Mouse (Mus musculus) neural tube, embryonic 12.5 days (tissue): ENCODE measurements around the gene Sfpq. TPM values are rescaled to one million over a fixed set of nuclear protein-coding genes. Genes with fewer than 3 reads are reported as not detected.
"Not testable (repeated sequence)": the region's sequence is repeated elsewhere in the genome, so short reads cannot be mapped to it uniquely, and the experiment has no call there.

Experiments
- ATAC-seq: fragments of 200-750 bp; cut with Nextera tagmentation; 2 replicates; pipeline ENCODE4 v1.8.0; 2017; ENCODE audit warnings: low read depth, mild to moderate bottlenecking, moderate TSS enrichment, moderate library complexity; ENCODE audit not compliant: low FRiP score
- H3K27ac ChIP-seq: fragments of 300-500 bp; sonication (generic); 2 replicates; pipeline ENCODE4 v1.5.1; 2016
- H3K27me3 ChIP-seq: fragments of 300-500 bp; sonication (generic); replicated peaks from 2 replicates; pipeline ENCODE4 v1.6.1; 2016; ENCODE audit warnings: mild to moderate bottlenecking
- H3K36me3 ChIP-seq: fragments of 300-500 bp; sonication (generic); 2 replicates; pipeline ENCODE4 v1.6.1; 2016; ENCODE audit warnings: mild to moderate bottlenecking
- H3K4me1 ChIP-seq: fragments of 300-500 bp; sonication (generic); 2 replicates; pipeline ENCODE4 v1.6.1; 2016
- H3K4me2 ChIP-seq: fragments of 300-500 bp; sonication (generic); replicated peaks from 2 replicates; pipeline ENCODE4 v1.6.1; 2016; ENCODE audit warnings: mild to moderate bottlenecking
- H3K4me3 ChIP-seq: fragments of 300-500 bp; sonication (generic); 2 replicates; pipeline ENCODE4 v1.5.1; 2016
- H3K9ac ChIP-seq: fragments of 300-500 bp; sonication (generic); 2 replicates; pipeline ENCODE4 v1.6.1; 2016; ENCODE audit warnings: mild to moderate bottlenecking
- H3K9me3 ChIP-seq: fragments of 300-500 bp; sonication (generic); 2 replicates; pipeline ENCODE4 v1.6.1; 2016; ENCODE audit warnings: mild to moderate bottlenecking
- WGBS: fragments of 180-500 bp; shearing (Covaris S2); methylation state at CpG from one replicate; pipeline ENCODE4 v1.1.7; 2016; 5-methylcytosine and 5-hydroxymethylcytosine counted together
- polyA plus RNA-seq: library from polyadenylated mRNA; unstranded; fragments of >200 nt; fragmentation: Nextera tagmentation; extraction: Ambion mirVana; gene quantifications from 2 replicates; pipeline ENCODE4 v1.2.1, GENCODE M21; 2016

Sfpq gene
- polyA plus RNA-seq: 176 and 183 TPM in 2 replicates

DNA sequence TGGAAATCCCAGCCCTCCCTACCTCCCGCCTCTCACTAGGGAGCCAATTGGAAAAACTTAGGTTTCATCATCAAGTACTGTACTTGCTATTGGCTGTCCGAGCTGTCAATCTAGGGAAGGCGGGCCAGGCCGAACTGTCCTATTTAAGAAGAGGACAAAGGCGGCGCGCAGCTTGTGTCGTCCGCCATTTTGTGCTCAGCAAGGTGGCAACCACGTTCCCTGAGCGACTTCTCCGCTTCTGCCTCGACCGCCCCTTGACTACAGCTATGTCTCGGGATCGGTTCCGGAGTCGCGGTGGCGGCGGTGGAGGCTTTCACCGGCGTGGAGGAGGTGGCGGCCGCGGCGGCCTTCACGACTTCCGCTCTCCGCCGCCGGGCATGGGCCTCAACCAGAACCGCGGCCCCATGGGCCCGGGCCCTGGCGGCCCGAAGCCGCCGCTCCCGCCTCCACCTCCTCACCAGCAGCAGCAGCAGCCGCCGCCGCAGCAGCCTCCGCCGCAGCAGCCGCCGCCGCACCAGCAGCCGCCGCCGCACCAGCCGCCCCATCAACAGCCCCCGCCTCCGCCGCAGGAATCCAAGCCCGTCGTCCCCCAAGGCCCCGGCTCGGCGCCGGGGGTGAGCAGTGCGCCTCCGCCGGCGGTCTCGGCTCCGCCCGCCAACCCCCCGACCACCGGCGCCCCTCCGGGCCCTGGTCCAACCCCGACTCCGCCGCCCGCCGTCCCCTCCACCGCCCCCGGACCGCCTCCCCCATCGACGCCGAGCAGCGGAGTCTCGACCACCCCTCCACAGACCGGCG lies at the start of gene Sfpq:
Sfpq (plus strand) TSS at position 174 of the 795 bp plus-strand sequence.
- peak; percentile 96 for ATAC-seq
- Histone ChIP-seq H3K27me3 (no peaks in the 10 kb centered on the region), H3K9ac (peak within 1 kb of the TSS; percentile 100), H3K36me3 (peaks cover 28% of the 10 kb centered on the region), H3K4me1 (peaks cover 24% of the 10 kb centered on the region), H3K4me3 (peak within 1 kb of the TSS; percentile 100), H3K4me2 (peak within 1 kb of the TSS; percentile 96), H3K27ac (peak within 1 kb of the TSS; percentile 97), H3K9me3 (no peaks in the 10 kb centered on the region)
- under 1% methylated on average over 85 of the region's 87 CpGs for WGBS

DNA sequence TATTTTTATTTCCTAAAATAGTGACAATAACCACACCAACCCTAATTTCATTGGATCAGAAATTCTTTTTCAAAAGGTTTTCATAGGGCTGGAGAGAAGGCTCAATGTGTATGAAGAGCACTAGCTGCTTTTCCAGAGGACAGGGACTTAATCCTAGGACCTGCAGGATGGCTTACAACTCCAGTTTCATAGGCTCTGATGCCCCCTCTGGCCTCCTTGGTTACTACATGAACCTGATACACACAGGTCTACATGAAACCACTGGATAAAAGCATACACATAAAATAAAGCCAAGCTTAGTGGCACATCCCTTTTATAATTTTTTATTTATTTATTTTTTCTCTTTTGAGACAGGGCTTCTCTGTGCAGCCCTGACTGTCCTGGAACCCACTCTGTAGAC lies 43.7 kb upstream of the Sfpq start:
- no peaks in the 10 kb centered on the region for H3K4me1 ChIP-seq
- no peaks in the 10 kb centered on the region for H3K27me3 ChIP-seq
- no peak overlapping the region for H3K4me3 ChIP-seq
- no peaks in the 10 kb centered on the region for H3K36me3 ChIP-seq
- no peak overlapping the region for H3K27ac ChIP-seq
- ATAC-seq: no peak
- H3K9ac ChIP-seq: no peak overlapping the region
- no peaks in the 10 kb centered on the region for H3K9me3 ChIP-seq
- no peak overlapping the region for H3K4me2 ChIP-seq

DNA sequence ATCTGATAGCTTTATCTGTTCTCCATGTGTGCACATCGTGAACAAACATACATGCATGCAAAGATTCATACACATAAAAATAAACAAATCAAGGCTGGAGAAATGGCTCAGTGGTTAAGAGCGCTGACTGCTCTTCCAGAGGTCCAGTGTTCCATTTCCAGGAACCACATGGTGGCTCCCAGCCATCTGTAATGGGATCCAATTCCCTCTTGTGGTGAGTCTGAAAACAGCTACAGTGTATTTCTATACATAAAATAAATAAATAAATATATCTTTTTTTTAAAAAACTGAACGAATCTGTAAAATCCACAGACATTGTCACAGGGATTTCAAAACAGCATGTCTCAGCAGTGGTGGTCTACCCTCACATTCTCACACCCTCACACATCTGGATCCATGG lies 42.4 kb upstream of the Sfpq start:
- no peak for ATAC-seq
- WGBS: 92% methylated on average over 3 of the region's 3 CpGs
- Histone ChIP-seq H3K9ac (no peak overlapping the region), H3K9me3 (no peaks in the 10 kb centered on the region), H3K27ac (no peak overlapping the region), H3K27me3 (no peaks in the 10 kb centered on the region), H3K4me3 (no peak overlapping the region), H3K4me1 (no peaks in the 10 kb centered on the region), H3K4me2 (no peak overlapping the region), H3K36me3 (no peaks in the 10 kb centered on the region)

DNA sequence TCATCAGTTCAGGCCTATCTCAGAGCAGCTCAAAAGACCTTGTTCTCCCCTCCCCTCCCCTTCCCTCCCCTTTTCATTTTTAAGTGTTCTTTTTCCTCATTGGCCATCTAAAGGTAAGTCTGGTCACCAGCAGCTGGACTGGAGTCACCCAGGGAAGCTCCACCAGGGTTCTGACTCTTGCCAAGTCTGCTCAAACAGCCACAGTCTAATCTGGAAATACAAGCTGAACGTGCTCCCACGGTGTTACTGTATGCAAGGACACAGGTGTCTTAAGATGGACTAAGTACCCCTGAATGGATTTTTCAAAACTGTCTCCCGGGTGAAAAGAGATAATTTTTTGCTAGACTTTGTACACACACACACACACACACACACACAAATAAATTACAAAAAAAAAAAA lies 37.8 kb upstream of the Sfpq start:
- Histone ChIP-seq H3K36me3 (no peaks in the 10 kb centered on the region), H3K4me3 (no peak overlapping the region), H3K4me2 (no peak overlapping the region), H3K27ac (no peak overlapping the region), H3K4me1 (no peaks in the 10 kb centered on the region), H3K9me3 (no peaks in the 10 kb centered on the region), H3K9ac (no peak overlapping the region), H3K27me3 (no peaks in the 10 kb centered on the region)
- ATAC-seq: no peak
- WGBS: 71% methylated on average over 3 of the region's 3 CpGs

DNA sequence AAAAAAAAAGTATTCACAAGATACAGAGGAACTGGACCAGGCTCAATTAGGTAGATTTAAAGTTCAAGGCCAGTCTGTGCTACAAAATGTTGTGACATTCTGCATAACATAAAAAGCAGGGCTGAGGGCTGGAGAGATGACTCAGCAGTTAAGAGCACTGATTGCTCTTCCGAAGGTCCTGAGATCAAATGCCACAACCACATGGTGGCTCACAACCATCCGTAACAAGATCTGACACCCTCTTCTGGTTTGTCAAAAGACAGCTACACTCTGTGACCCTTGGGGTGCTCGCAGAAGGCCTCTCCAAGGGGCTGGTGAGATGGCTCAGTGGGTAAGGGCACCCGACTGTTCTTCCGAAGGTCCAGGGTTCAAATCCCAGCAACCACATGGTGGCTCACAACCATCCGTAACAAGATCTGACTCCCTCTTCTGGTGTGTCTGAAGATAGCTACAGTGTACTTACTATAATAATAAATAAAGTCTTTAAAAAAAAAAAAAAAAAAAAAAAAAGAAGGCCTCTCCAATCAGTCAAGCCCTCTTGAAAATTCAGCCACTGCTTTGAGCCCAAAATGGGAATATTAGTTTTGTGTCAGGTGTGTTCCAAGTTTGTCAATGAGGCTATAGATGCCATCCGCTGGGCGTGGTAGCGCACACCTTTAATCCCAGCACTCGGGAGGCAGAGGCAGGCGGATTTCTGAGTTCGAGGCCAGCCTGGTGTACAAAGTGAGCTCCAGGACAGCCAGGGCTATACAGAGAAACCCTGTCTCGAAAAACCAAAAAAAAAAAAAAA lies 37.2 kb upstream of the Sfpq start:
- ATAC-seq, H3K4me2 ChIP-seq, H3K4me1 ChIP-seq, H3K9me3 ChIP-seq, H3K36me3 ChIP-seq, H3K4me3 ChIP-seq, H3K9ac ChIP-seq, H3K27me3 ChIP-seq, H3K27ac ChIP-seq: not testable (repeated sequence)
- WGBS: 83% methylated on average over 13 of the region's 13 CpGs

DNA sequence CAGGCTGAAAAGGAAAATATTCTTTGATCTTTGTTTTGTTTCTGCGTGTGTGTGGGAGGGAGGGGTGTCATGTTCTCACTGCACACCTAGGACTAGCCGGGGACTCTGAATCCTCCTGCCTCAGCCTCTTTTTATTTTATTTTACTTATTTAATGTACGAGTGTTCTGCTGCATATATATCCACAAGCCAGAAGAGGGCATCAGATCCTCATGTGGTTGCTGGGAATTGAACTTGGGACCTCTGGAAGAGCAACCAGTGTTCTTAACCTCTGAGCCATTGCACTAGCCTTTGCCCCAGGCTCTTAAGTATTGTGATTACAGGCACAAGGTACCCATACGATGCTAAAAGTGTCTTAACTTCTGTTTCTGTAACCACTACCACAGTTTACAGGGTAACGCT lies 34.4 kb upstream of the Sfpq start:
- no peaks in the 10 kb centered on the region for H3K27me3 ChIP-seq
- no peak overlapping the region for H3K4me3 ChIP-seq
- no peaks in the 10 kb centered on the region for H3K4me1 ChIP-seq
- no peak for ATAC-seq
- 85% methylated on average over 5 of the region's 5 CpGs for WGBS
- no peak overlapping the region for H3K4me2 ChIP-seq
- H3K9me3 ChIP-seq: no peaks in the 10 kb centered on the region
- H3K27ac ChIP-seq: no peak overlapping the region
- H3K36me3 ChIP-seq: no peaks in the 10 kb centered on the region
- H3K9ac ChIP-seq: no peak overlapping the region

DNA sequence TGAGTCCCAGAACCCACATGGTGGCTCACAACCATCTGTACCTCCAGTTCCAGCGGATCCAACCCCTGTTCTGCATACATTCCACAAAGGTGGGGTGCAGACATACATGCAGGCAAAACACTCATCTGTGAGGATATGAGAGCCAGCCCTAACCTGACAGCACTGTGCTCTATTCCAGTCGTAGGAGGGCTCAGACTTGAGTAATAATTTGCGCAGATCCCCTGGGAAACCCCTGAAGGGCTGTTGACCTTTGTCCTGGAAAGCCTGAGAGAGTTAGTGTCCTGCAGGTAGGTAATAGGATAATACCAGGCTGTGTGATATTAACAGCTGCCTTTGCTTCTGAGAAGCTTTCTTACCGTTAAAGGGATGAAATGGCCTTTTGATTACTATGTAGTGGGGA lies 32.6 kb upstream of the Sfpq start:
- H3K4me3 ChIP-seq: no peak overlapping the region
- no peaks in the 10 kb centered on the region for H3K36me3 ChIP-seq
- no peak overlapping the region for H3K4me2 ChIP-seq
- no peak overlapping the region for H3K9ac ChIP-seq
- no peaks in the 10 kb centered on the region for H3K4me1 ChIP-seq
- no peak for ATAC-seq
- H3K27ac ChIP-seq: no peak overlapping the region
- no peaks in the 10 kb centered on the region for H3K9me3 ChIP-seq
- WGBS: 76% methylated on average over 4 of the region's 4 CpGs
- no peaks in the 10 kb centered on the region for H3K27me3 ChIP-seq

DNA sequence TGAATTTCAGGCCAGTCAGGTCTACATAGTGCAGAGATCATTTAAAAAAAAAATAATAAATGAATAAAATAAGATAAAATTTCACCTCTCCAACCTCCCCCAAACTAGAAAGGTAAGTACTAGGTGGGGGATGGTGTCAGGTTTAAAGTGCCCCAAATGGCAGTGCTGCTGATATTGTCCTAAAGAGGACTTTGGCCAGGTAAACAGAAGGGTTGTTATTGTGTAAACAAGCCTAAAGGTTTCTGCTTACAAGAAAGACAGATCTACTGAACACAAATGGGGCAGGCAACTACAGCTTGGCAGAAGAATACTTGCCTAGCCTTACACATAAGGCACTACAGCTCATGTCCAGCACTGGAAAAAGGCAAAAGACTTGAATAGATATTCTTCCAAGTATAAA lies 30.6 kb upstream of the Sfpq start:
- Histone ChIP-seq H3K9me3 (no peaks in the 10 kb centered on the region), H3K4me2 (no peak overlapping the region), H3K27ac (no peak overlapping the region), H3K27me3 (no peaks in the 10 kb centered on the region), H3K9ac (no peak overlapping the region), H3K4me1 (no peaks in the 10 kb centered on the region), H3K4me3 (no peak overlapping the region), H3K36me3 (no peaks in the 10 kb centered on the region)
- no peak for ATAC-seq

DNA sequence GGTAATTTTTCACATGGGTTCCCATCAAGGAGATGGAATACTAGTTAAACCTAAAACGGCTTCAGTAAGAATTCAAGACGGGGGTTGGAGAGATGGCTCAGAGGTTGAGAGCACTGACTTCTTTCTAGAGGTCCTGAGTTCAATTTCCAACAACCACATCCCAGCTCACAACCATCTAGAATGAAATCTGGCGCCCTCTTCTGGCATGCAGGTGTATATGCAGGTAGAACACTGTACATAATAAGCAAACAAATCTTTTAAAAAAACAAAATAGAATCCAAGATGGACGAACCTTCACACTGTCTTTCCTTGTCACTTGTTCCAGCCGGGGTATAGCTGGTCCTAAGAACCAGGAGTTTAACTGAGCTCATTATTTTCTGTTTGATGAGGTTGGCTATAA lies 28.8 kb upstream of the Sfpq start:
- no peak overlapping the region for H3K9ac ChIP-seq
- H3K4me3 ChIP-seq: no peak overlapping the region
- no peak for ATAC-seq
- H3K4me1 ChIP-seq: no peaks in the 10 kb centered on the region
- H3K4me2 ChIP-seq: no peak overlapping the region
- H3K27me3 ChIP-seq: no peaks in the 10 kb centered on the region
- WGBS: 61% methylated on average over 5 of the region's 5 CpGs
- no peaks in the 10 kb centered on the region for H3K9me3 ChIP-seq
- H3K36me3 ChIP-seq: no peaks in the 10 kb centered on the region
- no peak overlapping the region for H3K27ac ChIP-seq

DNA sequence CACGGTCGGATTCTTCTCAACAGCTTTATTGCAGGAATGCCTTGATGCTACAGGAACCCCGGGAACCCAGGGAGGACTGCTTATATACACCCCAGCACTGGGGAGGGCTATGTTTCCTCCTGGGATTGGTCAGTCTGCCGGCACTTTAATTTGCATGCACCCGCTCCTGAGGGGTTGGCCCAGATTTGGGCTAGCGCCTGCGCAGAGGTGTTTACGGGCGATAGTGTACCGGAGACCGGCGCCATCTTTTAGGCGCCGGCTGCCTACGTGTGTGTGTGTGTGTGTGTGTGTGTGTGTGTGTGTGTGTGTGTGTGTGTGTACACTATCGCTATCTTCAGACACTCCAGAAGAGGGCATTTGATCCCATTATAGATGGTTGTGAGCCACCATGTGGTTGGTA lies 21.8 kb upstream of the Sfpq start:
- not testable (repeated sequence) for H3K27ac ChIP-seq, ATAC-seq, H3K4me3 ChIP-seq, H3K27me3 ChIP-seq, H3K9me3 ChIP-seq, H3K9ac ChIP-seq, H3K4me1 ChIP-seq, H3K36me3 ChIP-seq, H3K4me2 ChIP-seq
- 95% methylated on average over 16 of the region's 16 CpGs for WGBS

DNA sequence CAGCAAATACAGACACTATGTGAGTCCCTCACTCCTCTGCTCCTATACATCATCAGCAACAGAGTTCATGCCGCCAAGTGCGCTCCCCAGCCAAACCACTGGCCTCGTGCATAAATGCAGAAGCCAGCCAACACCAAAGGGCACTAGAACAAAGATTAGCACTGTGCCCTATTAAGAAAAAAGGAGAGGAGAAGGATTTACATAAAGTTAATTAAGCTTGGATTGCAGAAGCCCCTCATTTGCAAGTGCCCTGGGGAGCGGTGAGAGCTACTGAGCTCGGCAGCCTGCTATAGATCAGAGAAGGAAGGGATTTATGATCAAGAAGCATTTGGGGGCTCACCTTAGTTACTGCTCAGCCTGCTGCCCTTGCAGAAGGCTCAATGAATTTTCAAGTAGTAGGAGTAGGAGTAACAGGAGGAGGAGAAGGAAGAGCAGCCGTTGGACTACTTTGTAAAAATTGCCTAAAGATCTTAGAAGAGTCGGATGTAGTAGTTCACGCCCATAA lies 20.5 kb upstream of the Sfpq start:
- ATAC-seq: no peak
- Histone ChIP-seq H3K4me3 (no peak overlapping the region), H3K9me3 (no peaks in the 10 kb centered on the region), H3K27me3 (no peaks in the 10 kb centered on the region), H3K4me2 (peak overlapping the region; percentile 24), H3K36me3 (no peaks in the 10 kb centered on the region), H3K4me1 (peaks cover 14% of the 10 kb centered on the region), H3K27ac (no peak overlapping the region), H3K9ac (no peak overlapping the region)
- WGBS: 29% methylated on average over 8 of the region's 8 CpGs

DNA sequence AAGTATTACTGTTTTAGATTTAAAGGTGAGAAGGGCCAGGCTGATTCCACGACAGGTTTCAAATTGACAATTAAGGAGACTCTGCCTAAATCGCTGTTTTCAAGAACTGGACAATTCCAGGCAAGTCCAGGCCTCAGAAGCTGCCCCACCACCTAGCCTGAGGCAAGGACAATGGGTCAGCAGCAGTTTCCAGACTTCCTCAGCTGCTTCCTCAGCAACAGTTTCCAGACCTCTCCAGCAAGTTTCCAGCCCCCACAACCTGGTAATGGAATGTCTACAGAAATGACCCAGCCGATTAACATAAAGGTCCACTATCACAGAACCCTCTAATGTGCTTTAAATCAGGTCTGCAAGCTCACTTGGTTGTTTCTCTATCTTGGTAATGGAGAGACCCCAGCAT lies 16.7 kb upstream of the Sfpq start:
- WGBS: 80% methylated on average over 3 of the region's 3 CpGs
- 0 out of 2 replicates have a peak overlapping the region, but pooled peaks have one; percentile 37 for H3K27ac ChIP-seq
- H3K36me3 ChIP-seq: no peaks in the 10 kb centered on the region
- H3K27me3 ChIP-seq: no peaks in the 10 kb centered on the region
- peaks cover 16% of the 10 kb centered on the region for H3K4me1 ChIP-seq
- ATAC-seq: no peak
- no peak overlapping the region for H3K4me3 ChIP-seq
- peak overlapping the region; percentile 58 for H3K4me2 ChIP-seq
- H3K9ac ChIP-seq: peak overlapping the region; percentile 51; the same call in 1 of the 2 replicates
- no peaks in the 10 kb centered on the region for H3K9me3 ChIP-seq
